Mouse (Mus musculus) lung, postnatal 0 days (tissue): ENCODE results near the gene Cerk. TPM values are rescaled to one million over a fixed set of nuclear protein-coding genes. Genes with fewer than 3 reads are reported as not detected.

Source experiments
- ATAC-seq: fragments of 200-750 bp; cut with Nextera tagmentation; 2 replicates; pipeline ENCODE4 v1.8.0; 2017; ENCODE audit warnings: moderate library complexity
- DNase-seq: peaks from one replicate; pipeline ENCODE4 v3.0.0-alpha.2; 2016; ENCODE audit warnings: low spot score
- H3K27ac ChIP-seq: fragments of 300-500 bp; sonication (generic); 2 replicates; pipeline ENCODE4 v1.5.1; 2014; ENCODE audit warnings: antibody characterized with exemption, mild to moderate bottlenecking, low read length, mixed read lengths
- H3K27me3 ChIP-seq: fragments of 300-500 bp; sonication (generic); replicated peaks from 2 replicates; pipeline ENCODE4 v1.6.1; 2014; ENCODE audit warnings: low read length, mixed read lengths; ENCODE audit not compliant: insufficient read depth
- H3K36me3 ChIP-seq: fragments of 300-500 bp; sonication (generic); 2 replicates; pipeline ENCODE4 v1.6.1; 2014; ENCODE audit warnings: low read length, mixed read lengths; ENCODE audit not compliant: insufficient read depth
- H3K4me1 ChIP-seq: fragments of 300-500 bp; sonication (generic); 2 replicates; pipeline ENCODE4 v1.6.1; 2014; ENCODE audit warnings: antibody characterized with exemption, low read depth, low read length, mixed read lengths; ENCODE audit not compliant: insufficient read depth
- H3K4me2 ChIP-seq: fragments of 300-500 bp; sonication (generic); replicated peaks from 2 replicates; pipeline ENCODE4 v1.6.1; 2014; ENCODE audit warnings: low read depth, mild to moderate bottlenecking, low read length, moderate library complexity, mixed read lengths
- H3K4me3 ChIP-seq: fragments of 300-500 bp; sonication (generic); 2 replicates; pipeline ENCODE4 v1.5.1; 2014; ENCODE audit warnings: low read depth, low read length
- H3K9ac ChIP-seq: fragments of 300-500 bp; sonication (generic); replicated peaks from 2 replicates; pipeline ENCODE4 v1.6.1; 2014; ENCODE audit warnings: low read depth, mild to moderate bottlenecking
- H3K9me3 ChIP-seq: fragments of 300-500 bp; sonication (generic); 2 replicates; pipeline ENCODE4 v1.6.1; 2016; ENCODE audit warnings: low read length, mixed read lengths
- CTCF ChIP-seq: IDR thresholded peaks from 2 replicates; pipeline ENCODE4 v1.5.1; 2016; ENCODE audit warnings: antibody characterized with exemption, mild to moderate bottlenecking
- EP300 ChIP-seq: IDR thresholded peaks from 2 replicates; pipeline ENCODE4 v1.6.1; 2016; ENCODE audit warnings: antibody characterized with exemption, mild to moderate bottlenecking, control low read depth
- WGBS: fragments of 180-500 bp; shearing (Covaris S2); extraction: QIAGEN DNeasy Blood & Tissue Kit; methylation state at CpG from one replicate; pipeline ENCODE4 v1.1.7; 2014; 5-methylcytosine and 5-hydroxymethylcytosine counted together
- polyA plus RNA-seq: library from polyadenylated mRNA; unstranded; fragments of >200 nt; fragmentation: Nextera tagmentation; extraction: Ambion mirVana; gene quantifications from 2 replicates; pipeline ENCODE4 v1.2.1, GENCODE M21; 2015

The Cerk gene
- polyA plus RNA-seq, 1 experiment from 2014 or later, result 16.9 TPM

DNA sequence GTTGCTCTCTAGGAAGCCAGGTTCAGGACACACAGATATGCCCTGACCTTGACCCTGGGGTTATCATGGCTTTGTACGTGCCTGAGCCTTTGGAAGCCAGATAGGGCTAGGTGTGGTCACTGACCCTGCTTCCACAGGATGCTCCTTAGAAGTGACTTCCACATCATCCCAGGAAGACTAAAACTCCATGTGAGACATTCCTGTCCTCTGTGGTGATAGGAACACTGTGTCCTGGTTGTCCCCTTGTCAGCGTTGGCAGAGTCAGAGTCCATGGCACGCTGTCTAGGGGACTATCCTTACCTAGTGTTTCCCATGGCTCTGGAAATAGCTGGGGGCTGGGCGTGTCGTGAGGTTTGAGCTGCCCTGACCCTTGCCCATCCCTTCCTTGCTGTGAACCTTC, 69.5 kb downstream of the Cerk start:
- DNase-seq, result no peak
- WGBS, result 67% methylated on average over 5 of the region's 5 CpGs
- H3K4me1 ChIP-seq, result no peaks in the 10 kb centered on the region
- H3K4me3 ChIP-seq, result no peak overlapping the region
- H3K36me3 ChIP-seq, result 0 out of 2 replicates have a peak, but pooled peaks cover 4% of the 10 kb centered on the region
- no peaks in the 10 kb centered on the region for H3K27me3 ChIP-seq
- no peak overlapping the region for H3K9ac ChIP-seq
- no peak overlapping the region for H3K27ac ChIP-seq
- TF ChIP-seq CTCF, result no peak
- no peak for TF ChIP-seq EP300
- H3K4me2 ChIP-seq, result no peak overlapping the region
- no peaks in the 10 kb centered on the region for H3K9me3 ChIP-seq
- 0 out of 2 replicates have a peak, but pooled peaks have one; percentile 3 for ATAC-seq

DNA sequence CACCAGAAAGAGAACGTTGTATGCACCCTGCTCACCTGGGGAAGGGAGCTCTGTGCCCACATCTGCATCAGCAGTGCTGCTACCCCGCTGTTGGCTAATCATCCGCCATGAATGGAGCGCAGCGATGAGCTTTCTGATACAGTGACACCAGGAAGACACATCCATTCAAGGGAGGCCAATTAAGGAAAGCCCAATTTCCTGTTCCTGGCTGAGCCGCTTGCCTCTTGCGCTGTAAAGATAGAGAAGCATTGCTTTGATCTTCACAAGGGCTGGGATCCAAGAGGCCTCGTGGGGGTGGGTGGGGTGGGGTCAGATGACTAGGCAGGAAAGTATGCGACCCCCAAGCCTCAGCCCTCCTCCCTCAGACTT, 72.6 kb downstream of the Cerk start:
- H3K9me3 ChIP-seq, result no peaks in the 10 kb centered on the region
- ATAC-seq (peak; percentile 68), DNase-seq (peak; percentile 69)
- no peaks in the 10 kb centered on the region for H3K36me3 ChIP-seq
- H3K27ac ChIP-seq, result no peak overlapping the region
- no peak overlapping the region for H3K4me3 ChIP-seq
- no peak overlapping the region for H3K4me2 ChIP-seq
- H3K4me1 ChIP-seq, result no peaks in the 10 kb centered on the region
- H3K9ac ChIP-seq, result no peak overlapping the region
- TF ChIP-seq EP300, result peak; percentile 16; the same call in 1 of the 2 replicates
- TF ChIP-seq CTCF, result no peak
- no peaks in the 10 kb centered on the region for H3K27me3 ChIP-seq
- 17% methylated on average over 9 of the region's 9 CpGs for WGBS

DNA sequence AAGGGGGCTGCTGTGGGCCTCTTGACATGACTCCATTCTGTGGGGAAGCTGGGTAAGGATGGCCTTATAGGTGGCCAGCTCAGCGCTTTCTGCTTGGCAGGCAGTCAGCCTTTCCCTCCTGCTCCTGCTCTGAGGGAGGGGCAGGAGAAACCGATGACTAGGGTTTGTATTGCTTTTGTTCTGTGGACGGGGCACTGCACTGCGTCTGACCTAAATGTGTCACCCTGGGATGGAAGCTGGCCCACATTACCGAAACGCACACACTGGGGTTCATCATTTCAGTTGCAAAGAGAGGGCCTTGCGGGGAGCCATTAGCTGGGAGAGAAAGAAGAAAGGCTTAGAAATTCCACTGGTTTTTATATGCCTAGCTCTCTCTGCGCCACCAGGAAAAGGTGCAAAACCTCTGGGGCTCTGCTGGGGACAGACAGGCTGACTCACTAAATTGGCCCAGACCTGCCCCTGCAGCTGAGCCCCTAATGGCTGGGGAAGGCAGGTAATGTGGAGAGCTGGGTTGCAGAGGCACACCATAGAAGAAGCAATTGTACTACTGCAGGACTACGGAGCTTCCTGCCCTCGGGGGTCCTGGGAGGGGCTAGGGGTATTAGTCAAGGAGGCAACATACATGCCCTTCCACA, 73.1 kb downstream of the Cerk start:
- TF ChIP-seq EP300 (no peak), CTCF (no peak)
- no peak for DNase-seq
- no peak overlapping the region for H3K4me2 ChIP-seq
- H3K27ac ChIP-seq, result no peak overlapping the region
- WGBS, result 26% methylated on average over 10 of the region's 10 CpGs
- ATAC-seq, result 0 out of 2 replicates have a peak, but pooled peaks have one; percentile 19
- no peak overlapping the region for H3K4me3 ChIP-seq
- H3K9ac ChIP-seq, result no peak overlapping the region
- H3K9me3 ChIP-seq, result no peaks in the 10 kb centered on the region
- H3K27me3 ChIP-seq, result no peaks in the 10 kb centered on the region
- H3K36me3 ChIP-seq, result no peaks in the 10 kb centered on the region
- no peaks in the 10 kb centered on the region for H3K4me1 ChIP-seq

DNA sequence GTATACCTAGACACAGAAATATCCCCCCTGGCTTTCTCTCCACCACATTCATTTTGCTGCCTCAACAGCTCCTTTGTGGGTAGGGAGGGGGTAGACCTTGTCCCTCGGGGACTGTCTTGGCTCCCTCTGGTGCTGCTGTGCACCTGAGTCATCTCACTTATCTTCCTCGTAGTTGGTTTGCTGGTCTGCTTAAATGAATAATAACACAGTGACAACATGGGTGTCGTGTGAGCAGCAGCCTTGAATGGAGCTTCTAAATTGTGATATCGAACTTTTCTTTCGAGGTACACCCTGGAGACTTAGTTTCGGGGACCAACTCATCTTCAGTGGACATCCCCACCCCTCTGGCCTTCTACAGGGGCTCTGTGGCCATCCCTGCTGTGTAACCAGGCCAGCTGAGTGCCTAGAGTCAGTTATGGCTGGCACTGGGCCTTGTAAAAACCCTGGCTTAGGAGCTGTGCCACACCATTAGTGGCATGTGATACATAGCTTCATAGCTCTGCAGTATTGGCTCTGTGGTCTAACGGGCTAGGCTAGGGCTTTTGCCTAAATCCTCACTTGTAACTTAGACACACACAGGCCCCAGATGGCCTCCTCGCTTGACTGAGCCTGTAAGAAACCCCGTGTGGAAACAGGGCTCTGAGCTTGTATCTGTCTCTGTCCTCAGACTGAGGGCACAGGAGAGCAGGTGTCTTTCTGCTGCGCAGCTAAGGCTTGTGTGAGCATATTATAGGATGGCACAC, 75.4 kb downstream of the Cerk start:
- Histone ChIP-seq H3K9ac (no peak overlapping the region), H3K4me3 (no peak overlapping the region), H3K36me3 (no peaks in the 10 kb centered on the region), H3K27ac (no peak overlapping the region), H3K27me3 (no peaks in the 10 kb centered on the region), H3K4me2 (no peak overlapping the region), H3K4me1 (no peaks in the 10 kb centered on the region), H3K9me3 (no peaks in the 10 kb centered on the region)
- DNase-seq, result no peak
- ATAC-seq, result no peak
- 81% methylated on average over 10 of the region's 10 CpGs for WGBS
- no peak for TF ChIP-seq EP300
- no peak for TF ChIP-seq CTCF

DNA sequence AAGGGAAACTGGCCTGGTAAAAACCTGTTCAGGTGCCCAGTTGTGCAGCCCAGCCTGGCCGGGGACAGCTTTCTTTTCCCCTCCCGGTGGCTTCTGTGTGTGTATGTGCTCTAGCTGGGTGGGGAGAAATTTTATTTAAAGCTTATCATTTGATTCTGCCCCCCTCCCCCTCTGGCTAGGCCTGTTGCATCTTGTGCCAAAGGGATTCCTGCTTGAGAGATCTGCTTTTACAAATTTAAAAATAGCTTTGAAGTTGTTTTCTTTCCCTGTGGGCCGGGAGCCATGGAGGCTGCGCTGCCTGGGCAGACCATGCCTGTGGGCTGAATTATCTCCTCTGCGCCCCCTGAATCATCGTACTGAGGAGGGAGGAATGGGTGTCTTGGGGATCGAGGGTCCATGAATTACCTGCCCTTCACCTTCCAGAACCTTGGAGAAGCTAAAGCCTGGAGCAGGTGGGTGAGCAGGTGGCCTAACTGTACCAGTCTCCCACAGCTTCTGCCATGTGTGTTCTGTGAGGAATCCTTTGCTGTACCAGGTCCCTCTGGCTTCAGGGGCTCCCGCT, 76.2 kb downstream of the Cerk start:
- Histone ChIP-seq H3K4me3 (no peak overlapping the region), H3K4me1 (no peaks in the 10 kb centered on the region), H3K36me3 (no peaks in the 10 kb centered on the region), H3K27ac (no peak overlapping the region), H3K4me2 (no peak overlapping the region), H3K27me3 (no peaks in the 10 kb centered on the region), H3K9me3 (no peaks in the 10 kb centered on the region), H3K9ac (no peak overlapping the region)
- TF ChIP-seq CTCF (no peak), EP300 (no peak)
- DNase-seq (no peak), ATAC-seq (no peak)
- WGBS, result 75% methylated on average over 8 of the region's 8 CpGs

DNA sequence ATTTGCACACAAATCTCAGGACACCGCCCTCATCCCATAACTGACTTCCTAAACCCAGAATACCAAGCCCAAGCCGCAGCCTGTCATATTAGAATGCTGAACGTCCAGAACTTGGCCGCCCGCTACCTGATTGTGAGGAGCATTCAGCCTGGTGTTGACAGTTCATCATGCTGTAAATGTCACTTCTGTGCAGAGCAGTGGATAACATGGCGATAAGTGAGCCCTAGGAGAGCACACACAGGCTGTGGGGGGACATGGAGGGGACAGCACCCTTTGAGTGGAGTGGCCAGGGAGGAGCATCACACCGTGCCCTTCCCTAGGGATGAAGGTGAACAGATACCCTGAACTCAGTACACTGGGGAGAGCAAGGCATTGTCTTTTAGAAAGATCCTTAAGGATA, 76.7 kb downstream of the Cerk start:
- H3K9ac ChIP-seq, result no peak overlapping the region
- DNase-seq, result no peak
- no peak overlapping the region for H3K4me3 ChIP-seq
- no peak for ATAC-seq
- H3K9me3 ChIP-seq, result no peaks in the 10 kb centered on the region
- no peak overlapping the region for H3K27ac ChIP-seq
- H3K27me3 ChIP-seq, result no peaks in the 10 kb centered on the region
- no peaks in the 10 kb centered on the region for H3K4me1 ChIP-seq
- H3K36me3 ChIP-seq, result no peaks in the 10 kb centered on the region
- WGBS, result 67% methylated on average over 7 of the region's 7 CpGs
- no peak overlapping the region for H3K4me2 ChIP-seq
- TF ChIP-seq EP300, result no peak
- TF ChIP-seq CTCF, result no peak
